Mouse (Mus musculus) brown adipose tissue, adult 24 weeks (tissue): Measurements from ENCODE around the gene Stip1. TPM values are rescaled to one million over a fixed set of nuclear protein-coding genes. Genes with fewer than 3 reads are reported as not detected.

Source experiments
- H3K27ac ChIP-seq: fragments of 200-500 bp; replicated peaks from 2 replicates; pipeline ENCODE4 v1.5.1; 2012; ENCODE audit warnings: low read depth, mild to moderate bottlenecking, low read length
- H3K4me1 ChIP-seq: fragments of 200-500 bp; 2 replicates; pipeline ENCODE4 v1.6.1; 2012; ENCODE audit warnings: low read length, mixed read lengths; ENCODE audit not compliant: control insufficient read depth, insufficient read depth, insufficient read length
- H3K4me3 ChIP-seq: fragments of 200-500 bp; 2 replicates; pipeline ENCODE4 v1.5.1; 2012; ENCODE audit warnings: low read depth, mild to moderate bottlenecking, low read length, moderate library complexity; ENCODE audit not compliant: insufficient read depth
- polyA plus RNA-seq: library from polyadenylated mRNA; stranded (reverse); fragments of >200 nt; gene quantifications from 2 replicates; pipeline ENCODE4 v1.2.4, GENCODE M21; 2012; ENCODE audit not compliant: missing spikeins, insufficient read depth, insufficient read length

Gene Stip1
- polyA plus RNA-seq, 1 experiment = 81.7 TPM

GRCm38 (mm10) chr19:6987061-6987903 is 52.5 kb downstream of the Stip1 start, which contains the start of gene Vegfb:
Gene Vegfb, minus strand, starts transcription at chr19:6987651.
- Histone ChIP-seq H3K4me3 (peak within 1 kb of the TSS; percentile 76), H3K4me1 (peaks cover 11% of the 10 kb centered on the region), H3K27ac (peak within 1 kb of the TSS; percentile 69)

GRCm38 (mm10) chr19:6985951-6986708 is 53.6 kb downstream of the Stip1 start:
- H3K4me3 ChIP-seq = peak overlapping the region; percentile 76
- peaks cover 11% of the 10 kb centered on the region for H3K4me1 ChIP-seq
- peak overlapping the region; percentile 69 for H3K27ac ChIP-seq

GRCm38 (mm10) chr19:6985300-6985699 is 54.5 kb downstream of the Stip1 start:
- Histone ChIP-seq H3K4me1 (peaks cover 11% of the 10 kb centered on the region), H3K27ac (no peak overlapping the region)

GRCm38 (mm10) chr19:6983621-6984020 is 56.1 kb downstream of the Stip1 start:
- H3K27ac ChIP-seq = no peak overlapping the region
- H3K4me1 ChIP-seq = peaks cover 11% of the 10 kb centered on the region

More at GRCm38 (mm10) chr19:6985300-6985699, 54.5 kb downstream of the Stip1 start:
- H3K4me3 ChIP-seq = no peak overlapping the region

GRCm38 (mm10) chr19:6981465-6981864 is 58.3 kb downstream of the Stip1 start:
- Histone ChIP-seq H3K27ac (peak overlapping the region; percentile 99), H3K4me3 (peak overlapping the region; percentile 4; the same call in 1 of the 2 replicates), H3K4me1 (peaks cover 6% of the 10 kb centered on the region; the same call in 1 of the 2 replicates)

More at GRCm38 (mm10) chr19:6983621-6984020, 56.1 kb downstream of the Stip1 start:
- H3K4me3 ChIP-seq = no peak overlapping the region

- Histone ChIP-seq H3K4me3 (peak within 1 kb of the TSS; percentile 84), H3K4me1 (no peaks in the 10 kb centered on the region), H3K27ac (peak within 1 kb of the TSS; percentile 99)
These were observed 59.2 kb downstream of the Stip1 start, which contains the start of gene Fkbp2 for GRCm38 (mm10) chr19:6980381-6981093. Gene Fkbp2, minus strand, starts transcription at chr19:6980501.

- Histone ChIP-seq H3K4me3 (peak overlapping the region; percentile 68), H3K27ac (peak overlapping the region; percentile 69), H3K4me1 (no peaks in the 10 kb centered on the region)
These were observed 60.0 kb downstream of the Stip1 start for GRCm38 (mm10) chr19:6979486-6980380.

GRCm38 (mm10) chr19:6979001-6979479 is 60.7 kb downstream of the Stip1 start:
- no peaks in the 10 kb centered on the region for H3K4me1 ChIP-seq
- H3K27ac ChIP-seq = 0 out of 2 replicates have a peak overlapping the region, but pooled peaks have one; percentile 1
- H3K4me3 ChIP-seq = peak overlapping the region; percentile 63

GRCm38 (mm10) chr19:6978639-6978974 is 61.2 kb downstream of the Stip1 start:
- no peaks in the 10 kb centered on the region for H3K4me1 ChIP-seq
- H3K27ac ChIP-seq = no peak overlapping the region

GRCm38 (mm10) chr19:6977759-6978638 is 61.8 kb downstream of the Stip1 start:
- H3K27ac ChIP-seq = no peak overlapping the region
- no peaks in the 10 kb centered on the region for H3K4me1 ChIP-seq
- 0 out of 2 replicates have a peak overlapping the region, but pooled peaks have one; percentile 63 for H3K4me3 ChIP-seq

More at GRCm38 (mm10) chr19:6978639-6978974, 61.2 kb downstream of the Stip1 start:
- H3K4me3 ChIP-seq = peak overlapping the region; percentile 63; the same call in 1 of the 2 replicates

GRCm38 (mm10) chr19:6975537-6976521 is 63.9 kb downstream of the Stip1 start, which contains the start of gene Plcb3:
Gene Plcb3, minus strand, starts transcription at chr19:6976470.
- no peaks in the 10 kb centered on the region for H3K4me1 ChIP-seq
- H3K27ac ChIP-seq = peak within 1 kb of the TSS; percentile 92
- H3K4me3 ChIP-seq = peak within 1 kb of the TSS; percentile 80
